Mouse (Mus musculus): Measurements from ENCODE around the gene Zfp536. TPM values are rescaled to one million over a fixed set of nuclear protein-coding genes. Genes with fewer than 3 reads are reported as not detected.

Zfp536 gene
- polyA plus RNA-seq, 1 experiment from 2014 or later, result 45.7 TPM

- Histone ChIP-seq H3K27ac (ENCODE audit: low read depth, low read length) (no peak overlapping the region), H3K4me3 (ENCODE audit: low read depth, low read length) (no peak overlapping the region), H3K36me3 (ENCODE audit: control insufficient read depth, insufficient read depth, low read length) (no peaks in the 10 kb centered on the region), H3K9me3 (ENCODE audit: control insufficient read depth, low read length) (no peaks in the 10 kb centered on the region), H3K4me2 (ENCODE audit: low read depth, low read length) (no peak overlapping the region), H3K4me1 (ENCODE audit: control insufficient read depth, insufficient read depth, low read length) (peaks cover 26% of the 10 kb centered on the region), H3K9ac (replicated peaks; ENCODE audit: low read depth, low read length) (no peak overlapping the region), H3K27me3 (ENCODE audit: control insufficient read depth, insufficient read depth, low read length) (no peaks in the 10 kb centered on the region)
- WGBS, result 96% methylated on average over 2 of the region's 2 CpGs
- no peak for ATAC-seq (ENCODE audit: low read depth)
Measured at GRCm38 (mm10) chr7:37686366-37686765, 87.1 kb downstream of the Zfp536 start.

- H3K4me2 ChIP-seq (ENCODE audit: low read depth, low read length), result no peak overlapping the region
- no peak overlapping the region for H3K4me3 ChIP-seq (ENCODE audit: low read depth, low read length)
- no peak overlapping the region for H3K9ac ChIP-seq (replicated peaks; ENCODE audit: low read depth, low read length)
- H3K27me3 ChIP-seq (ENCODE audit: control insufficient read depth, insufficient read depth, low read length), result no peaks in the 10 kb centered on the region
- no peak for ATAC-seq (ENCODE audit: low read depth)
- H3K36me3 ChIP-seq (ENCODE audit: control insufficient read depth, insufficient read depth, low read length), result no peaks in the 10 kb centered on the region
- no peak overlapping the region for H3K27ac ChIP-seq (ENCODE audit: low read depth, low read length)
- H3K9me3 ChIP-seq (ENCODE audit: control insufficient read depth, low read length), result no peaks in the 10 kb centered on the region
- WGBS, result 91% methylated on average over 3 of the region's 3 CpGs
- peaks cover 17% of the 10 kb centered on the region for H3K4me1 ChIP-seq (ENCODE audit: control insufficient read depth, insufficient read depth, low read length)
Measured at GRCm38 (mm10) chr7:37685247-37685646, 88.2 kb downstream of the Zfp536 start.

GRCm38 (mm10) chr7:37681335-37681734 lies 92.1 kb downstream of the Zfp536 start:
- Histone ChIP-seq H3K27me3 (ENCODE audit: control insufficient read depth, insufficient read depth, low read length) (no peaks in the 10 kb centered on the region), H3K9me3 (ENCODE audit: control insufficient read depth, low read length) (no peaks in the 10 kb centered on the region), H3K4me3 (ENCODE audit: low read depth, low read length) (no peak overlapping the region), H3K9ac (replicated peaks; ENCODE audit: low read depth, low read length) (no peak overlapping the region), H3K4me1 (ENCODE audit: control insufficient read depth, insufficient read depth, low read length) (no peaks in the 10 kb centered on the region), H3K27ac (ENCODE audit: low read depth, low read length) (no peak overlapping the region), H3K36me3 (ENCODE audit: control insufficient read depth, insufficient read depth, low read length) (no peaks in the 10 kb centered on the region), H3K4me2 (ENCODE audit: low read depth, low read length) (no peak overlapping the region)
- ATAC-seq (ENCODE audit: low read depth), result no peak
- WGBS, result 69% methylated on average over 3 of the region's 3 CpGs

GRCm38 (mm10) chr7:37663676-37664365 lies 109.6 kb downstream of the Zfp536 start:
- WGBS, result 90% methylated on average over 7 of the region's 7 CpGs
- H3K9me3 ChIP-seq (ENCODE audit: control insufficient read depth, low read length), result no peaks in the 10 kb centered on the region
- ATAC-seq (ENCODE audit: low read depth), result no peak
- no peak overlapping the region for H3K27ac ChIP-seq (ENCODE audit: low read depth, low read length)
- no peak overlapping the region for H3K9ac ChIP-seq (replicated peaks; ENCODE audit: low read depth, low read length)
- H3K27me3 ChIP-seq (ENCODE audit: control insufficient read depth, insufficient read depth, low read length), result no peaks in the 10 kb centered on the region
- no peaks in the 10 kb centered on the region for H3K36me3 ChIP-seq (ENCODE audit: control insufficient read depth, insufficient read depth, low read length)
- no peak overlapping the region for H3K4me3 ChIP-seq (ENCODE audit: low read depth, low read length)
- H3K4me2 ChIP-seq (ENCODE audit: low read depth, low read length), result no peak overlapping the region
- H3K4me1 ChIP-seq (ENCODE audit: control insufficient read depth, insufficient read depth, low read length), result peaks cover 13% of the 10 kb centered on the region

- H3K4me3 ChIP-seq (ENCODE audit: low read depth, low read length), result no peak overlapping the region
- no peak overlapping the region for H3K27ac ChIP-seq (ENCODE audit: low read depth, low read length)
- H3K4me1 ChIP-seq (ENCODE audit: control insufficient read depth, insufficient read depth, low read length), result peaks cover 23% of the 10 kb centered on the region; the same call in 1 of the 2 replicates
- no peak overlapping the region for H3K4me2 ChIP-seq (ENCODE audit: low read depth, low read length)
- H3K36me3 ChIP-seq (ENCODE audit: control insufficient read depth, insufficient read depth, low read length), result no peaks in the 10 kb centered on the region
- no peaks in the 10 kb centered on the region for H3K9me3 ChIP-seq (ENCODE audit: control insufficient read depth, low read length)
- no peaks in the 10 kb centered on the region for H3K27me3 ChIP-seq (ENCODE audit: control insufficient read depth, insufficient read depth, low read length)
- ATAC-seq (ENCODE audit: low read depth), result no peak
- no peak overlapping the region for H3K9ac ChIP-seq (replicated peaks; ENCODE audit: low read depth, low read length)
- WGBS, result 90% methylated on average over 11 of the region's 11 CpGs
Measured at GRCm38 (mm10) chr7:37648671-37649070, 124.8 kb downstream of the Zfp536 start.

GRCm38 (mm10) chr7:37647917-37648615 lies 125.4 kb downstream of the Zfp536 start:
- Histone ChIP-seq H3K4me2 (ENCODE audit: low read depth, low read length) (no peak overlapping the region), H3K36me3 (ENCODE audit: control insufficient read depth, insufficient read depth, low read length) (no peaks in the 10 kb centered on the region), H3K9ac (replicated peaks; ENCODE audit: low read depth, low read length) (no peak overlapping the region), H3K4me3 (ENCODE audit: low read depth, low read length) (no peak overlapping the region), H3K27ac (ENCODE audit: low read depth, low read length) (no peak overlapping the region), H3K27me3 (ENCODE audit: control insufficient read depth, insufficient read depth, low read length) (no peaks in the 10 kb centered on the region), H3K4me1 (ENCODE audit: control insufficient read depth, insufficient read depth, low read length) (peaks cover 23% of the 10 kb centered on the region; the same call in 1 of the 2 replicates), H3K9me3 (ENCODE audit: control insufficient read depth, low read length) (no peaks in the 10 kb centered on the region)
- 93% methylated on average over 21 of the region's 21 CpGs for WGBS
- no peak for ATAC-seq (ENCODE audit: low read depth)

GRCm38 (mm10) chr7:37639740-37640397 lies 133.6 kb downstream of the Zfp536 start:
- Histone ChIP-seq H3K4me3 (ENCODE audit: low read depth, low read length) (no peak overlapping the region), H3K27me3 (ENCODE audit: control insufficient read depth, insufficient read depth, low read length) (no peaks in the 10 kb centered on the region), H3K4me1 (ENCODE audit: control insufficient read depth, insufficient read depth, low read length) (0 out of 2 replicates have a peak, but pooled peaks cover 4% of the 10 kb centered on the region), H3K9ac (replicated peaks; ENCODE audit: low read depth, low read length) (no peak overlapping the region), H3K36me3 (ENCODE audit: control insufficient read depth, insufficient read depth, low read length) (no peaks in the 10 kb centered on the region), H3K9me3 (ENCODE audit: control insufficient read depth, low read length) (no peaks in the 10 kb centered on the region), H3K27ac (ENCODE audit: low read depth, low read length) (no peak overlapping the region), H3K4me2 (ENCODE audit: low read depth, low read length) (no peak overlapping the region)
- no peak; the same call in 1 of the 2 replicates for ATAC-seq (ENCODE audit: low read depth)
- 44% methylated on average over 12 of the region's 12 CpGs for WGBS

- H3K9ac ChIP-seq (replicated peaks; ENCODE audit: low read depth, low read length), result no peak overlapping the region
- 0 out of 2 replicates have a peak, but pooled peaks cover 1% of the 10 kb centered on the region for H3K4me1 ChIP-seq (ENCODE audit: control insufficient read depth, insufficient read depth, low read length)
- 73% methylated on average over 5 of the region's 5 CpGs for WGBS
- H3K27me3 ChIP-seq (ENCODE audit: control insufficient read depth, insufficient read depth, low read length), result no peaks in the 10 kb centered on the region
- no peak for ATAC-seq (ENCODE audit: low read depth)
- no peaks in the 10 kb centered on the region for H3K9me3 ChIP-seq (ENCODE audit: control insufficient read depth, low read length)
- no peaks in the 10 kb centered on the region for H3K36me3 ChIP-seq (ENCODE audit: control insufficient read depth, insufficient read depth, low read length)
- H3K4me2 ChIP-seq (ENCODE audit: low read depth, low read length), result no peak overlapping the region
- no peak overlapping the region for H3K27ac ChIP-seq (ENCODE audit: low read depth, low read length)
- H3K4me3 ChIP-seq (ENCODE audit: low read depth, low read length), result no peak overlapping the region
Measured at GRCm38 (mm10) chr7:37634812-37635211, 138.6 kb downstream of the Zfp536 start.

- Histone ChIP-seq H3K9ac (replicated peaks; ENCODE audit: low read depth, low read length) (no peak overlapping the region), H3K27me3 (ENCODE audit: control insufficient read depth, insufficient read depth, low read length) (no peaks in the 10 kb centered on the region), H3K4me1 (ENCODE audit: control insufficient read depth, insufficient read depth, low read length) (peaks cover 8% of the 10 kb centered on the region), H3K36me3 (ENCODE audit: control insufficient read depth, insufficient read depth, low read length) (no peaks in the 10 kb centered on the region), H3K9me3 (ENCODE audit: control insufficient read depth, low read length) (no peaks in the 10 kb centered on the region), H3K27ac (ENCODE audit: low read depth, low read length) (no peak overlapping the region), H3K4me3 (ENCODE audit: low read depth, low read length) (no peak overlapping the region), H3K4me2 (ENCODE audit: low read depth, low read length) (no peak overlapping the region)
- no peak for ATAC-seq (ENCODE audit: low read depth)
- 85% methylated on average over 7 of the region's 7 CpGs for WGBS
Measured at GRCm38 (mm10) chr7:37630410-37630809, 143.0 kb downstream of the Zfp536 start.

All from neural tube, embryonic 14.5 days (tissue).